Mouse (Mus musculus): ENCODE data around the gene Gm14435. TPM values are rescaled to one million over a fixed set of nuclear protein-coding genes. Genes with fewer than 3 reads are reported as not detected.

Gene Gm14435
- 1.8 TPM for polyA plus RNA-seq (2014; fragmentation: Illumina TruSeq; extraction: RNeasy Lipid Tissue Mini Kit (QIAGEN cat#74804); ENCODE audit: low read depth, low replicate concordance)

GRCm38 (mm10) chr2:176423294-176423693, at the start of gene Gm14435:
TSS of gene Gm14435 (plus strand) at chr2:176423594.

Other genes starting within 250 kb of the Gm14435 start
- gene 2210418O10Rik, start 197.0 kb upstream of the Gm14435 start, polyA plus RNA-seq (2014; fragmentation: Illumina TruSeq; extraction: RNeasy Lipid Tissue Mini Kit (QIAGEN cat#74804); ENCODE audit: low read depth, low replicate concordance), result 4.0 TPM
- gene Gm11009, start 104.1 kb upstream of the Gm14435 start, polyA plus RNA-seq (2014; fragmentation: Illumina TruSeq; extraction: RNeasy Lipid Tissue Mini Kit (QIAGEN cat#74804); ENCODE audit: low read depth, low replicate concordance), result not detected
- gene Gm14434, start 63.2 kb downstream of the Gm14435 start, polyA plus RNA-seq (2014; fragmentation: Illumina TruSeq; extraction: RNeasy Lipid Tissue Mini Kit (QIAGEN cat#74804); ENCODE audit: low read depth, low replicate concordance), result 0.98 TPM
- gene Zfp967, start 97.5 kb downstream of the Gm14435 start, polyA plus RNA-seq (2014; fragmentation: Illumina TruSeq; extraction: RNeasy Lipid Tissue Mini Kit (QIAGEN cat#74804); ENCODE audit: low read depth, low replicate concordance), result not detected
- gene Gm14308, start 212.8 kb downstream of the Gm14435 start, polyA plus RNA-seq (2014; fragmentation: Illumina TruSeq; extraction: RNeasy Lipid Tissue Mini Kit (QIAGEN cat#74804); ENCODE audit: low read depth, low replicate concordance), result 2.5 TPM
- gene Zfp973, start 246.9 kb downstream of the Gm14435 start, polyA plus RNA-seq (2014; fragmentation: Illumina TruSeq; extraction: RNeasy Lipid Tissue Mini Kit (QIAGEN cat#74804); ENCODE audit: low read depth, low replicate concordance), result 8.1 TPM

Data from testis, adult 10 weeks (tissue).